Mouse (Mus musculus) intestine, embryonic 15.5 days (tissue): ENCODE measurements at regions not wholly inside any gene's neighbourhood (a gene's known extent, or its start where the extent isn't known, plus 50 kb on each side); places are given as distances from the start of the nearest gene placed in this dataset.

Source experiments
- ATAC-seq: fragments of 200-750 bp; cut with Nextera tagmentation; 2 replicates; pipeline ENCODE4 v1.8.0; 2017; ENCODE audit warnings: moderate TSS enrichment, moderate library complexity
- H3K27ac ChIP-seq: fragments of 300-500 bp; sonication (generic); 2 replicates; pipeline ENCODE4 v1.5.1; 2015; ENCODE audit warnings: mild to moderate bottlenecking, inconsistent platforms
- H3K27me3 ChIP-seq: fragments of 300-500 bp; sonication (generic); replicated peaks from 2 replicates; pipeline ENCODE4 v1.6.1; 2015; ENCODE audit warnings: inconsistent platforms
- H3K36me3 ChIP-seq: fragments of 300-500 bp; sonication (generic); 2 replicates; pipeline ENCODE4 v1.6.1; 2015; ENCODE audit warnings: inconsistent platforms
- H3K4me1 ChIP-seq: fragments of 300-500 bp; sonication (generic); replicated peaks from 2 replicates; pipeline ENCODE4 v1.6.1; 2015; ENCODE audit warnings: inconsistent platforms
- H3K4me2 ChIP-seq: fragments of 300-500 bp; sonication (generic); replicated peaks from 2 replicates; pipeline ENCODE4 v1.6.1; 2015; ENCODE audit warnings: mild to moderate bottlenecking, inconsistent platforms
- H3K4me3 ChIP-seq: fragments of 300-500 bp; sonication (generic); replicated peaks from 2 replicates; pipeline ENCODE4 v1.5.1; 2015; ENCODE audit warnings: inconsistent platforms
- H3K9ac ChIP-seq: fragments of 300-500 bp; sonication (generic); 2 replicates; pipeline ENCODE4 v1.6.1; 2015; ENCODE audit warnings: inconsistent platforms
- H3K9me3 ChIP-seq: fragments of 300-500 bp; sonication (generic); 2 replicates; pipeline ENCODE4 v1.6.1; 2016; ENCODE audit warnings: inconsistent platforms
- WGBS: fragments of 180-500 bp; shearing (Covaris S2); methylation state at CpG from one replicate; pipeline ENCODE4 v1.1.7; 2015; 5-methylcytosine and 5-hydroxymethylcytosine counted together

- WGBS, result 74% methylated on average over 2 of the region's 2 CpGs
- Histone ChIP-seq H3K9ac (no peak overlapping the region), H3K36me3 (no peaks in the 10 kb centered on the region), H3K27me3 (no peaks in the 10 kb centered on the region), H3K27ac (no peak overlapping the region), H3K4me2 (no peak overlapping the region), H3K4me3 (no peak overlapping the region), H3K9me3 (no peaks in the 10 kb centered on the region), H3K4me1 (no peaks in the 10 kb centered on the region)
- no peak for ATAC-seq
These were observed 502.7 kb upstream of the Adamts5 start for GRCm38 (mm10) chr16:86404309-86404708.

- Histone ChIP-seq H3K9ac (no peak overlapping the region), H3K9me3 (no peaks in the 10 kb centered on the region), H3K4me3 (no peak overlapping the region), H3K4me2 (no peak overlapping the region), H3K36me3 (no peaks in the 10 kb centered on the region), H3K27me3 (no peaks in the 10 kb centered on the region), H3K27ac (no peak overlapping the region), H3K4me1 (no peaks in the 10 kb centered on the region)
- ATAC-seq, result no peak
- WGBS, result 90% methylated on average over 1 of the region's 1 CpGs
These were observed 499.8 kb upstream of the Adamts5 start for GRCm38 (mm10) chr16:86401381-86401780.

DNA sequence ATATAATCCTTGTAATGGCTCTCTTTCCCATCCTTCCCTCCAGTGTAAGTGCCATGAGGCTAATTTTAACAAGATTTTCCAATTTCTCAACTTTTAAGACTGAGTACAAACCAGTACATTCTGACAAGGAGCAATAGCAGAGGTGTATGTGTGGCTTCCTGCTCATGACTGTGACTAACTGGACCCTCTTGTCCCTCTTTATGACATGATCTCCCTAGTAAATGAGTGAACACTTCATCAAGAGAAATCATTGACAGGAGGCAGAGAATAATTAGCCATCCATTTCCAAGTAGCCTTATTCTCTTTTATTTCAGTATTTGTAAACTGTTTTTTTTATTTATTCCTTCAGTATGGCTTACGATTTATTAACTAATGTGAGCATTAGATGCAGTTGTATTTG lies 497.7 kb upstream of the Adamts5 start:
- no peaks in the 10 kb centered on the region for H3K9me3 ChIP-seq
- no peaks in the 10 kb centered on the region for H3K27me3 ChIP-seq
- ATAC-seq, result no peak
- 94% methylated on average over 1 of the region's 1 CpGs for whole genome bisulfite sequencing
- no peak overlapping the region for H3K9ac ChIP-seq
- no peaks in the 10 kb centered on the region for H3K36me3 ChIP-seq
- H3K4me1 ChIP-seq, result no peaks in the 10 kb centered on the region
- no peak overlapping the region for H3K27ac ChIP-seq
- H3K4me3 ChIP-seq, result no peak overlapping the region
- no peak overlapping the region for H3K4me2 ChIP-seq

- 82% methylated on average over 2 of the region's 2 CpGs for WGBS
- H3K9me3 ChIP-seq, result no peaks in the 10 kb centered on the region
- no peak overlapping the region for H3K4me3 ChIP-seq
- H3K36me3 ChIP-seq, result no peaks in the 10 kb centered on the region
- no peak overlapping the region for H3K9ac ChIP-seq
- no peaks in the 10 kb centered on the region for H3K4me1 ChIP-seq
- H3K4me2 ChIP-seq, result no peak overlapping the region
- ATAC-seq, result no peak
- H3K27ac ChIP-seq, result no peak overlapping the region
- no peaks in the 10 kb centered on the region for H3K27me3 ChIP-seq
These were observed 495.9 kb upstream of the Adamts5 start for GRCm38 (mm10) chr16:86397521-86397920.

GRCm38 (mm10) chr16:86389063-86389723 lies 487.6 kb upstream of the Adamts5 start:
- no peaks in the 10 kb centered on the region for H3K9me3 ChIP-seq
- 54% methylated on average over 3 of the region's 3 CpGs for WGBS
- no peaks in the 10 kb centered on the region for H3K4me1 ChIP-seq
- peak; percentile 86 for ATAC-seq
- no peak overlapping the region for H3K4me3 ChIP-seq
- no peaks in the 10 kb centered on the region for H3K36me3 ChIP-seq
- H3K27ac ChIP-seq, result no peak overlapping the region
- H3K4me2 ChIP-seq, result no peak overlapping the region
- H3K27me3 ChIP-seq, result no peaks in the 10 kb centered on the region
- H3K9ac ChIP-seq, result no peak overlapping the region

- no peak overlapping the region for H3K27ac ChIP-seq
- no peak overlapping the region for H3K9ac ChIP-seq
- WGBS, result 79% methylated on average over 1 of the region's 1 CpGs
- no peaks in the 10 kb centered on the region for H3K27me3 ChIP-seq
- H3K4me3 ChIP-seq, result no peak overlapping the region
- H3K9me3 ChIP-seq, result no peaks in the 10 kb centered on the region
- H3K4me2 ChIP-seq, result no peak overlapping the region
- H3K36me3 ChIP-seq, result no peaks in the 10 kb centered on the region
- no peaks in the 10 kb centered on the region for H3K4me1 ChIP-seq
- no peak for ATAC-seq
These were observed 486.5 kb upstream of the Adamts5 start for GRCm38 (mm10) chr16:86388128-86388527.

DNA sequence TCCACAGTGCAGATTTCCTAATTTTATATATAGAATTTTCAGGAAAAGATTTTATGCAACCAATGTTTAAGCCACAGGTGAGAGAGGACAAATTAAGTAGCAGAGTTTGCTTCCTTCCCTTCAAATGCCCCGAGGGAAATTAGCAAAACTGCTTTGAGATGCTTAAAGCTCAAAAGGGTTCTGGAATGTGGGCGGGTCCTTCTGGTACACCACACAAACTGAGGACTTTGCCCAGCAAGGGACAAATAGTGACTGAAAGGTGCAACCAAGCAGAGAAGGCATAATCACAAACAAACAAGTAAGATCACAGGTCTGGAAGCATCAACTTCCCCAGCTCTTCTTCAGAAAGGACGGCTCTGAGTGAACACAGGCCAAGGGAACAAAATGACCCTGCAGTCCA lies 476.4 kb upstream of the Adamts5 start:
- no peak for ATAC-seq
- Histone ChIP-seq H3K9me3 (no peaks in the 10 kb centered on the region), H3K9ac (no peak overlapping the region), H3K27me3 (no peaks in the 10 kb centered on the region), H3K4me3 (no peak overlapping the region), H3K4me2 (no peak overlapping the region), H3K36me3 (no peaks in the 10 kb centered on the region), H3K4me1 (no peaks in the 10 kb centered on the region), H3K27ac (no peak overlapping the region)
- 48% methylated on average over 3 of the region's 3 CpGs for WGBS

DNA sequence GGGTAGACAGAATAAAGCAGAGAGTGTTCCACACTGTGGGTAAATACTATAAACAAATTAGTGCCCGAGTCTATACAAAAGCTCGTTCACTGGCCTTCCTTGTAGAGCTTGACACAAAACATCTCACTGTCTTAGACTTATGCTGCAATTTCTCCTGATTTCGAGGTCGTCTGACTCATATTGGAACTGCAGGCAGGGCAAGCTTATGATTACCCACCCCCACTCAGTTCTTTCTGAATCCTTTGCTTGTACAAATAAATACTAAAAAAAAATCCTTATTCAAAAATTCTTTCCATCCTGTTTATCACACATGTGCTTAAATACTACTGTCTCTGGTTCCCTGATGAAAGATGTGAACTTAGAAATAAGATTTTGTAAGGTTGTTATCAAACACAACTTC lies 470.0 kb upstream of the Adamts5 start:
- H3K36me3 ChIP-seq, result no peaks in the 10 kb centered on the region
- H3K4me3 ChIP-seq, result no peak overlapping the region
- H3K4me2 ChIP-seq, result no peak overlapping the region
- no peak for ATAC-seq
- no peak overlapping the region for H3K27ac ChIP-seq
- no peaks in the 10 kb centered on the region for H3K27me3 ChIP-seq
- 54% methylated on average over 4 of the region's 4 CpGs for WGBS
- no peak overlapping the region for H3K9ac ChIP-seq
- H3K4me1 ChIP-seq, result no peaks in the 10 kb centered on the region
- H3K9me3 ChIP-seq, result no peaks in the 10 kb centered on the region

DNA sequence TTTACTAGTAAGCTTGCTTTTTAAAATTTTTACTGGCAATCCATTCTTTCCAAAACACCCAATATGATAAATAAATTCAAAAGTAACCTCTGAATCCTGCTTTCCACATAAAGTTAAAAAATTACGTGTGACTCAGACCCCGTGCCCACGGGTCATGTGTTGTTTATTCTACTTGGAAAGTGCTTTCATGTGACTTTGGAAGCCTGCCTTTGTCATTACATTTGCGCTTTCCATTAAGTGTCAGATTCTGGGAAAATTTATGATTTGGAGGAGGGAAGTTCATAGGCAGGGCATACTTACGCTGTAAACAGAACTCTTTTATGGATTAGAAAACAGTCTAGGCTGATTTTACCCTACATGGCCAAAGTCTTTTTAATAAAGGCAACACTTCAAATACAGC lies 466.8 kb upstream of the Adamts5 start:
- no peak overlapping the region for H3K27ac ChIP-seq
- ATAC-seq, result no peak
- no peaks in the 10 kb centered on the region for H3K27me3 ChIP-seq
- no peak overlapping the region for H3K4me3 ChIP-seq
- H3K4me1 ChIP-seq, result no peaks in the 10 kb centered on the region
- no peaks in the 10 kb centered on the region for H3K9me3 ChIP-seq
- 39% methylated on average over 5 of the region's 5 CpGs for WGBS
- H3K4me2 ChIP-seq, result no peak overlapping the region
- no peak overlapping the region for H3K9ac ChIP-seq
- no peaks in the 10 kb centered on the region for H3K36me3 ChIP-seq

DNA sequence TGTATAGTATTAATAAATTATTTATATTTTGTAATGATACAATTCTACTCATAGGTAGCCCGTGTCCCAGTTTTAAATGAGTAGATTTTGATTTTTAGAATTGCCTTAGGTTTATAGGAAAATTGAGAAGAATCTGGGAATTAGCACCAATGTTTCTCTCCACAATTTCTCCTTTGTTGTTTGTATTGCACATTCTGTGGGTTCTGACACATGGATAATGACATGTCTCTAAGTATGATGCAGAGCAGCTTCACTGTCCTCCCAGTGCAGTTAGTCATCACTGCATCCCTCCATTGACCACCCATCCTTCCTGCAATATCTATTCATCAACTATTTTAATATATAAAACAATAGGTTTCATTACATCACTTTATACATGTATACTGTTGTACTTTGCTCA lies 464.6 kb upstream of the Adamts5 start:
- no peak overlapping the region for H3K4me3 ChIP-seq
- no peak for ATAC-seq
- WGBS, result 88% methylated on average over 1 of the region's 1 CpGs
- no peaks in the 10 kb centered on the region for H3K9me3 ChIP-seq
- H3K27ac ChIP-seq, result no peak overlapping the region
- no peaks in the 10 kb centered on the region for H3K36me3 ChIP-seq
- no peaks in the 10 kb centered on the region for H3K4me1 ChIP-seq
- no peak overlapping the region for H3K9ac ChIP-seq
- H3K4me2 ChIP-seq, result no peak overlapping the region
- no peaks in the 10 kb centered on the region for H3K27me3 ChIP-seq

- no peak overlapping the region for H3K4me3 ChIP-seq
- no peak overlapping the region for H3K4me2 ChIP-seq
- 73% methylated on average over 5 of the region's 5 CpGs for WGBS
- no peaks in the 10 kb centered on the region for H3K4me1 ChIP-seq
- H3K27ac ChIP-seq, result no peak overlapping the region
- H3K36me3 ChIP-seq, result no peaks in the 10 kb centered on the region
- H3K9me3 ChIP-seq, result no peaks in the 10 kb centered on the region
- H3K9ac ChIP-seq, result no peak overlapping the region
- no peak for ATAC-seq
- H3K27me3 ChIP-seq, result no peaks in the 10 kb centered on the region
These were observed 459.5 kb upstream of the Adamts5 start for GRCm38 (mm10) chr16:86361099-86361498.

DNA sequence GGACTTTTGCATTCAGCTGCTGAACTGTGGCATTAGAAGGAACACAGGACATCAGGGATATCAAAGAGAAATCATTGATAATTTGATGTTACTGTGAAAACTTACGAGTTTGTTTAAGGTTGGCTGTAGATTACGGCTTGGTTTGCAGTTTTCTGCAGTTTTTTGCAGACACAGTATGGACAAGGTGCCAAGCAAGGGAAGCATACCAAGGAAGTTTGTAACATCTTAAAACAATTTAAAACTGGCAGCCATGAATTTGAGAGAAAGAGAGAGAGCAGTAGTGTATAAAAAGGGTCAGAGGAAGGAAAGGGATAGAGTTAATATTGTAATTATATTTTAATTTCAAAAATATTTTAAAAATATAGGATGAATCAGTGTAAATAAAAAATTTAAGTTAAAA lies 453.4 kb upstream of the Adamts5 start:
- Histone ChIP-seq H3K36me3 (no peaks in the 10 kb centered on the region), H3K4me2 (no peak overlapping the region), H3K27ac (no peak overlapping the region), H3K27me3 (no peaks in the 10 kb centered on the region), H3K4me1 (no peaks in the 10 kb centered on the region), H3K9me3 (no peaks in the 10 kb centered on the region), H3K9ac (no peak overlapping the region), H3K4me3 (no peak overlapping the region)
- ATAC-seq, result no peak
- 80% methylated on average over 2 of the region's 2 CpGs for WGBS

GRCm38 (mm10) chr16:86347753-86348152 lies 446.1 kb upstream of the Adamts5 start:
- ATAC-seq, result no peak
- WGBS, result 82% methylated on average over 5 of the region's 5 CpGs
- H3K4me1 ChIP-seq, result no peaks in the 10 kb centered on the region
- H3K9ac ChIP-seq, result no peak overlapping the region
- H3K36me3 ChIP-seq, result no peaks in the 10 kb centered on the region
- H3K9me3 ChIP-seq, result no peaks in the 10 kb centered on the region
- no peaks in the 10 kb centered on the region for H3K27me3 ChIP-seq
- no peak overlapping the region for H3K27ac ChIP-seq
- H3K4me2 ChIP-seq, result no peak overlapping the region
- no peak overlapping the region for H3K4me3 ChIP-seq
